Mouse (Mus musculus) erythroblast, adult 5-6 weeks (primary cell): Measurements from ENCODE around the gene Pik3c2b. TPM values are rescaled to one million over a fixed set of nuclear protein-coding genes. Genes with fewer than 3 reads are reported as not detected.

Experiments used
- ATAC-seq: replicated peaks from 2 replicates; pipeline ENCODE4 v1.8.0; 2016; ENCODE audit warnings: moderate number of reproducible peaks, mild to moderate bottlenecking, moderate TSS enrichment, inconsistent platforms; ENCODE audit not compliant: poor library complexity, low FRiP score, severe bottlenecking
- total RNA-seq, 2 experiments: library from RNA; stranded (forward) in 1 of 2; stranded (reverse) in 1 of 2; fragments of 150-400 nt in 1 of 2; fragments of 200-764, 138-1000 nt in 1 of 2; gene quantifications; 2 replicates each; pipeline versions ENCODE4 v1.2.3 to v1.2.4; 2015 to 2017; ENCODE audit warnings: low replicate concordance in 2 of 2

The Pik3c2b gene
- total RNA-seq, 2 experiments from 2014 or later: 0.17 to 0.38 TPM

DNA sequence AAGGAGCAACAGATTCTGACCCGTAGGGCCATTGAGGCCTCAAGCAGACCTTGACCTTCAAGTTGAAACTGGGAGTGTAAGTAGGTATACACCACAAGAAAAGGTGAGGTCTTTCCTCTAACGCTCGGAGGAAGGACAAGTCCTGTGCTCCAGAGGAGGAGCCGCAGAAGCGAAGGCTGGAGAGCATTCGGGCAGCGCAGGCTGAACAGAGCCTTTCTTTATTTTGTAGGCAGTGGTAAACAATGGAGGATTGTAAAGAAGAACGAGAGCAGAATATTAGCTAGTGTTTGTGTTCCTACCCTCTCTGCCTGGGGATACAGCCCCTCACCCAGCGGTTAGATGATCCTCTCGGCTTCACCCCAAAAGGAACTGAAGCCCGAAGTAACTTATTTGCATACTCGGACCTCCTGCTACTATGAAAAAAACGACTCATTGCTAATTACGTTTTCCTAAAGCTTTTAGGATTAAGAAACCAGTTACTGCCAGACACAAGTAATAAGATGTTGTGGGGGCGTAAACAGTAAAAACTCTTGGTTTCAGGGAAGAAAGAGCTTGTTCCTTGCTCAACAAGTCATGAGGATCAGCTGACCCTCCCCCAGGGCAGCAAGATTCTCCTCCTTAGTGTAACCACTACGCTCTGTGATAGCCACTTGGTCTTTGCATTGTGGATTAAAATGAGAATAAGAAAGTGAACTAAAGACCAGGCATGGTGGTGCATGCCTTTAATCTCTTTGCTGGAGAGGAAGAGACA is 84.2 kb downstream of the Pik3c2b start:
- no peak for ATAC-seq

DNA sequence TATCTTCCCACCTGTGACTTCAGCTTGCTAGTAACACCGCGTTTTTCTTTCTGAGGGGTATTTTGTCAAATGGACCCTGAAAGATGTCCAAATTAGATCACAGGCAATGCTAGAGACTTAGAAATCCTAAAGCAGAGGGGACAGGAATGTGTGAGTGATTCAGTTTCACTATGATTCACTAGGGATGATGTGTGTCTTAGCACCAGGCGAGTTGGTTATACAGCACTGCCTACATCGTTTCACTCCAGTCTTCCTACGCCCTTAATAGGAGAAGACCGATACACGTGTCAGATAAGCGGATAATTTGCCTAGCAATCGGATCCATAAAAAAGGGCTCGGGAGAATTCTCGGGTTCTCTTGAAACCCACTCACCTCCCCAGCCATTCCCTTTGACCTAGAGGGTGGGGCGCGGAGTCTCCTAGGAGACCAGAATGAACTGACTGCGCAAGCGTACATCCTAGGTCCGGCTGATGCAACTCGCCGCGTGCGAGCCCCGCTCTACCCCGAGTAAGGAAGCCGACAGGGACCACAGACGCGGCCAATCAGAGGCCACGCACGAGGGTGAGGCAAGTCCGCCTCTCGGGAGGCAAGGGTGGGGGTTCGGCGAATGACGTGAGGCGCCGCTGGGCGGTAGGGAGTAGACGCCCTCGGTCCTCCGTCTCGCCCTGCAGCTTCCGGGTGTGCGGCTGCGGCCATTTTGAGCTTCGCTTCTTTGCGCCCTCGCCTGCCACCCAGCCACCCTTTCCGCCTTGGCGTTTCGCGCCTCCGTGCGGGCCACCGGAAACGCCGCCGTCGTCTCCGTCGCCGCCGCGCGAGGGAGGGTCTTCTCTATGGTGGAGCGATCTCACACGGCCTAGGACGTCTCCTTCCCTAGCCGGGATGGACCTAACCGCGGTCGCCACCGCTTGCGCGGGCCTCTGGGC is 85.4 kb downstream of the Pik3c2b start, which contains the start of gene Ppp1r15b:
Gene Ppp1r15b, plus strand, starts transcription at position 506 of the 923 bp plus-strand sequence.
- peak; percentile 88 for ATAC-seq

DNA sequence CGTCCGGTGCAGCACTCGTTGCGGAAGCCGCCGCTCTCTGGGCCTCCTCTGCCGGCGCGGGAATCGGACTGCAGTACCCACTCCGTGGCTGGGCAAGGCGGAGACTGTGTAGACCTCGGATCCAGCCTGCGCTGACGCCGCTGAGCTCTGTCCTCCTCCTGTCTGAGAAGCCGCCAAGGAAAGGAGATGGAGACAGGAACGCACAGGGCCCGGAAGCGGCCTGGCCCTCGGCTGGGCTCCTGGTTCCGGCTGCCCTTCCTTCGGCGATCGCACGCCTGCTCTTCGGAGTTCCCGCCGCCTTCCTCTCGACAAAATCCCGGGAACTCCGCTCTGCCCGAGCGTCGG is 86.1 kb downstream of the Pik3c2b start:
- 0 out of 2 replicates have a peak, but pooled peaks have one; percentile 4 for ATAC-seq

DNA sequence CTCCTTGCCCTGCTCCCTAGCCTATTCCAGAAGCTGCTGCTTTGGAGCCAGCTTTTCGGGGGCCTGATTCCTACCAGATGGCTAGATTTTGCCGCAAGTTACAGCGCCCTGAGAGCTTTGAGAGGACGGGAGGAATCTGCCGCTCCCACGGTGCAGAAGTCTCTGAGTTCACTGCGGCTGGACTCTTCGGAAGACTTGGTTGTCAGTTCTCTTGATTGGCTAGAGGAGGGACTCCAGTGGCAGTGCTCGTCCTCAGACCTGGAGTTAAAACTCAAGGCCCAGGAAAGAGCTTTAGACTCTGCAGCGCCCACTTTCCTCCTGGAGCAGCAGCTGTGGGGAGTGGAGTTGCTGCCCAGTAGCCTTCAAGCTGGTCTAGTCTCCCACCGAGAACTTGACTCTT is 86.5 kb downstream of the Pik3c2b start:
- ATAC-seq: 0 out of 2 replicates have a peak, but pooled peaks have one; percentile 6

DNA sequence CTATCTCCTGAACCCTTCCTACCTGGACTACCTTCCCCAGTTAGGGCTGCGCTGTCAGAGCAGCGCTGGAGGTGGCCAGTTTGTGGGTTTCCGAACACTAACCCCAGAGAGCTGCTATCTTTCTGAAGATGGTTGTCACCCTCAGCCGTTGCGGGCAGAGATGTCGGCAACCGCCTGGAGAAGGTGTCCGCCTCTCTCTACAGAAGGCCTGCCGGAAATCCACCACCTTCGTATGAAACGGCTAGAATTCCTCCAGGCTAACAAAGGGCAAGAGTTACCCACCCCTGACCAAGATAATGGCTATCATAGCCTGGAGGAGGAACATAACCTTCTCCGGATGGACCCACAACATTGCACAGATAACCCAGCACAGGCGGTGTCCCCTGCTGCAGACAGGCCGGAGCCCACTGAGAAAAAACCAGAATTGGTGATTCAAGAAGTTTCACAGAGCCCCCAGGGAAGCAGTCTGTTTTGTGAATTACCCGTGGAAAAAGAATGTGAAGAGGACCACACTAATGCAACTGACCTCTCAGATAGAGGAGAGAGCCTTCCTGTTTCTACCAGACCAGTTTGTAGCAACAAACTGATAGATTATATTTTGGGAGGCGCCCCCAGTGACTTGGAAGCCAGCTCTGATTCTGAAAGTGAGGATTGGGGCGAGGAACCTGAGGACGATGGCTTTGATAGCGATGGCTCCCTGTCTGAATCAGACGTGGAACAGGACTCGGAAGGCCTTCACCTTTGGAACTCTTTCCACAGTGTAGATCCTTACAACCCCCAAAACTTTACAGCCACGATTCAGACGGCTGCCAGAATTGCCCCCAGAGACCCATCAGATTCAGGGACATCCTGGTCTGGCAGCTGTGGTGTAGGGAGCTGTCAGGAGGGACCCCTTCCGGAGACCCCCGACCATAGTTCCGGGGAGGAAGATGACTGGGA is 87.2 kb downstream of the Pik3c2b start:
- ATAC-seq: no peak

DNA sequence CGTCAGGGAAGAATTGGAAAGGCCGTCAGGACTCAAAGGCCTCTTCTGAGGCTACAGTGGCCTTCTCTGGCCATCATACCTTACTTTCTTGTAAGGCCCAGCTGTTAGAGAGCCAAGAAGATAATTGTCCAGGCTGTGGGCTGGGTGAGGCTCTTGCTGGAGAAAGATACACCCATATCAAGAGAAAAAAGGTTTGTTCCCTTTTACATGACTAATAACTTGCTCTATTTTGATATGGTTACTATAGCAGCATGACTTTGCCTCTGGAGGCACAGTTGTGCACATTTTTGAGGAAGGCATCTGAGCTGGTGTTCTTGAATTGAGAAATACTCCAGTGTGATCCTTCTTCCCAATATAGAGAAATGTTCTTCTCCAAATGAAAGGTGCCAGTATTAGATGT is 88.0 kb downstream of the Pik3c2b start:
- peak; percentile 39 for ATAC-seq

DNA sequence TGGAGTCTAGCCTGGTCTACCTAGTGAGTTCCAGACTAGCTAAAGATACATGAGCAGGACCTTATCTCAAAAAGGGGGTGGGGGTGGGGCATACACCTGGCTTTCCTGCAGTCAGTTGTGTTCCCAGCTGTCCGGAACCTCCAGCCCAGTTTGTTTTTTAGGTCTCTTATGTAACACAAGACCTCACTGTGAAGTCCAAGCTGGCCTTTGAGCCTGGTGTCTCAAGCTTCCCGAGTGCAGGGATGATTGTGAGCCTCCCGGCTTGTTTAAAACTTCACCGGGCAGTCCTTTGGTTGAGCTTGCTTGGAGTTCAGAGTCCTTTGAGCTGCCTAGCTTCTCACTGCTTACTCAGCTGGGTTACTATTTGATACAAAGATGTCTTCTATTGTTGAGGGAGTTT is 88.6 kb downstream of the Pik3c2b start:
- ATAC-seq: no peak

DNA sequence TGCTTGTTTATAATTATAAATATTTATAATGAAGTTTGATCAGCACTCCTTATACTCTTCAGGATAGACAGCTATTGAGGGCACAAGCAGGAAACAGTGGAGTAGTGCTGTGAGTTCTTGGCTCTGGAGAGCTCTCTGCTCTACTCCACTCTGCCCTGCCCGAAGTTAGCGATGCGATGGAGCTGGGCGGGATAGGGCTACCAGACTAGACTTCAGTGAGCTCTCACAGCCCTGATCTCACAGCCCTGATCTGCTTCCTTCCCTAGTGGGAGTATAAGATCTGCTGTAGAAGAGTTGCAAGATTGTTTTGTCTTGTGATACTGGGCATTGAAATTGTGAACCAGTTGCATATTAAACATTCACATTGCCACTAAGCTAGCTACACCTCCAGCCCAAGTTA is 89.4 kb downstream of the Pik3c2b start:
- no peak for ATAC-seq

DNA sequence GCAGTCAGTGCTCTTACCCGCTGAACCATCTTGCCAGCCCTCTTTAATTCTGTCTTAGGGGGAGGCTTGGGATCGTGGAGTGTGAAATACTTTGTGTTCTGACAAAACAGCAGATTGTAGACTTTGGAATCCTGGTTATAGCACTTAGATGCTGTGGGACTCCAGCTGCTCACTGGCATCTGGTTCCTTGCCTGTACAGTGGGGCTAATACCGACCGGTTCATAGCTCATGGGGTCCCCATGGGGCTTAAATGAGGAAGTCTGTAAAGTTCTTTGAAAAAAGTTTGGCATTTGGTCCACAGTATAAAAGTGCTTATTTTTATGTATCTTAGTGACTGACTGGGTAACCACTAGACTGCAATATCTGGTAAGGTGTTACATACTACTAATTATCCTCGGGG is 90.3 kb downstream of the Pik3c2b start:
- no peak for ATAC-seq

DNA sequence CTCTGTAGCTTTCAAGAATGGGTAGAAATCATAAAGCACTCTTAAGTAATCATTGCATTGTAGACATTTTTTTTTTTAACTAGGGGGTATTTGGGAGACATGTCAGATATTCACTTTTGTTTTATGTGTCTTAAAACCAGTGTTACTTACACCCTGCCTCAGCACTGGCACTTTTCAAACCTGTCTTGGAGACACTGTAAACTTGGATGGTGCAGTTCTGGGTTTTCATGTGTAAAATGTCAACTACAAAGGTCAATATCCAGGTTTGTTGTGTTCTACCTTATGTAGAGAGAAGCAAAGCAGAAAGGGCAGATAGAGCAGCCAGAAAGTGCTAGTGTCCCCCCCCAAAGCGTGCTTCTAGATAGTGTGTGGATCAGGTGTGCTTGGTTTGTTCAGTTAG is 92.9 kb downstream of the Pik3c2b start:
- no peak for ATAC-seq

DNA sequence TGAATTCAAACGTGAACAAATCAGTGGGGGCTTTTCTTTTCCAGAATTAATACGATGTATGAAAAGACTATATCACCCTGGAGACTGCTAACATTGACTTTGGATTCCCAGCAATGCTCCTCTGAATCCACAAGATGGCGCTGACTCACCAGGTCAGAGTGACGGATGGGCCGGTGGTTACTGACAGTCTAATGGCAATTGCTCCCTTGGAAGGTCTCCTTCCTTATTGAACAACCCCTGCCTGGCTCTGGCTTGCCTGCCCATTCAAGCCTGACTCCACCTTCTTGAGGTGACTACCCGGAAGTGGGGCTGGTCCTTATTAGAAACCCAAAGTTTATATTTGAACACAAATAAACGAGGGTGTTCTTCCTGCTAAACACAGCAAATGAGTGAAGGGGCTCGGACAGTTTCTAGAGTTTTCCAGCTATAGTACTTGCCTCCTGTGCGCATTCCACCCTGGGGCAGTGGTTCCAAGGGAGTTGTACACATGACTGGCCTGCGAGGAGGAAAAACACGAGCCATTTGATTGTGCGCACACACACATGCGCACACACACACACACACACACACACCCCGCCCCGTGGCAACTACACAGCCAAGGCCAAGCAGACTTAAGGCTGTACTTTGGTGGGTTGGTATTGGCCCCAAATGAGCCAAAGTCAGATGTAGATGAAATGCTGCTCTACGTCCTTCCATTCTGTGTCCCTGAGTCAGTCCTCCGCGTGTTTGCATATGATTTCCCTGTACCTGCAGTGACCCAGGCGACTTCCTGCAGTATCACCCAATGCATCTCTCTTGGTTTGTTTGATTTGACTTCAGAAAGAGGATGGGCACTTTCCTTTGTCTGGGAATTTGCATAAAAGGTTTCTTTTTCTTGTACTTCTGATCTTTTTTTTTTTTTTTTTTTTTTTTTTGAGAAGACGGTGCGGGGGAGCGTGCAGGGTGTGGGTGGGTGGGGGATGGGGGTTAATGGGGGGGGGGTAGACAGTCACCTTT is 100.8 kb downstream of the Pik3c2b start:
- ATAC-seq: peak; percentile 86

DNA sequence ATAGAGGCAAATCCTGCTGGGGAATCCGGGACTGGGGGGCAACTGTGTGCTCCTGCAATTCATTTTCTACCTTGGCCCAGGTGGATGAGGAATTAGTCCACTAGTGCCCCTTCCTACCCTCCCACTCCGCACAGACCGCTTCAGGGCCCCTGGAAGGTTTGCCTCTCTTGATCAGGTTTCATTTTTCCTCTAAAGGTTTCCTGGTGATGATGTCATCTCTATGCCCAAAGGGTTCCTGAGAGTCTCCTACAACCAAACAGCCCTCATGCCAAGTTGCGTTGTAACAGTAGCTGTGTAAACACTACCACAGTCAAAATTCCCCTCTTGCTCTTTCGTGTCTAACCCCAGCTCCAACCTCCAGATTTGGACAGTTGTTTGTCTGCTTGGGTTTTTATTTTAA is 101.9 kb downstream of the Pik3c2b start:
- ATAC-seq: no peak

DNA sequence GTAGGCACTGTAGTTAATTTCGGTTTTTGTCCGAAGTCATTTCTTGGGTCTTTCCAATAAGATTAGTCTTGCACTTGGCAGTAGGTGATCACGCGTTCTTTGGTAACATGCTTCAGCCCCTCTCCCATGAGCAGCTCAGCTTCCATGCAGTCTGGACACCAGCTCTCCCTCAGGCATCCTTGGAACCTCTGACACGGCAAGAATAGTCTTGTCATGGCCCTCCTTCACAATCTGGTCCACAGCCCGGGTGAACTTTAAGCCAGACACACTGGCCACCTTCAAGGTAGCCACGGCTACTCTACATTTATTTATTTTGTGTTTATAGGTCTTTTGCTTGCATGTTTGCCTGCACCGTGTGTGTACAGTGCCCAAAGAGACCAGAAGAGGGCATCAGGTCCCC is 102.7 kb downstream of the Pik3c2b start:
- no peak for ATAC-seq

DNA sequence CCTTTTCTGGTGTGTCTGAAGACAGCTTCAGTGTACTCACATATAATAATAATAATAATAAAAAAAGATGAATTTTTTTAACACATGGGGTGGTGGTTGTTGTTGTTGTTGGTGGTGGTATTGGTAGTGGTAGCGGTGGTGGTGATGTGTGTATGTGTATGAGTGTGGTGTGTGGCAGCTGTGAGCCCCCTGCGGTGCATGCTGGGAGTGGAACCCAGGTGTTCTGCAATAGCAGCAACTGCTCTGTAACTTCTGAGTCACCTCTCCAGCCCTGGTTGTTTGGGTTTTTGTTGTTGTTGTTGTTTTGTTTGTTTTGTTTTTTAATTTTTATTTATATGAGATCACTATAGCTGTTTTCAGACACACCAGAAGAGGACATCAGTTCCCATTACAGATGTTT is 105.1 kb downstream of the Pik3c2b start:
- no peak for ATAC-seq

DNA sequence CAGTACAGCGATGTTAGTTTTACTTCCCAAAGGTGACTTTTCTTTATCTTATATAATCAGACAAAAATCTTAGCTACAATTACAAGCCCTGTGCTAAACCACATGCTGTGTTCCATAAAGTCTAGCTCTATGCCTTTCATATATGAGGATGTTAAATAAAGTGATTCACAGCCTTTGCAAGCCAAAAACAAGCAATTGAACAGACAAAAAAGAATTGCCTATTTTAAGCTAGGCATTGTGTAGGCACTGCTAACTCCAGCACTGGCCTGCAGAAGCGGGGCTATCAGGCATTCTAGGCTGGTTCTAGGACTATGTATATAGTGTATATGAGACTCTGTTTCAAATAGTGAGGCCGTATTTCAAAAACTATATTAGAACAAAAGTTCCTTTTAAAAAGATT is 106.7 kb downstream of the Pik3c2b start:
- ATAC-seq: no peak

DNA sequence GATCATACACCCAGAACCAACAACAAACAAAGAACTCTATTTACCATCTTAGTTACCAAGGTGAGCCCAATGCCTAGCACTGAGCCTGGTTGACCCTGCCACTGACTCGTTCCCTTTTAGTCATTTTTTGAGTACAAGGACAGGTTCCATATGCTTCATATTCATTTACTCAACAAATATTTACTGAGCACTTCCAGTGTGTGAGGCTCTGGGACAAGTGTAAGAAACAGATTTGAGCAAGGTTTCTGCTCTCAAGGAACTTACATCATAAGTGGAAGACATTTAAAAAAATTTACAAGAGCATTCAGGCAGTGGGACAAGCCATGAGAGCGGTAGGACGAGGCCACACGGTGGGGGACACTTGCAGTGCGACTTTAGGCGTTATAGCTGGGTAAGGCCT is 109.8 kb downstream of the Pik3c2b start:
- no peak for ATAC-seq
